Mouse (Mus musculus): ENCODE data around the gene Fli1.

The Fli1 gene

DNA sequence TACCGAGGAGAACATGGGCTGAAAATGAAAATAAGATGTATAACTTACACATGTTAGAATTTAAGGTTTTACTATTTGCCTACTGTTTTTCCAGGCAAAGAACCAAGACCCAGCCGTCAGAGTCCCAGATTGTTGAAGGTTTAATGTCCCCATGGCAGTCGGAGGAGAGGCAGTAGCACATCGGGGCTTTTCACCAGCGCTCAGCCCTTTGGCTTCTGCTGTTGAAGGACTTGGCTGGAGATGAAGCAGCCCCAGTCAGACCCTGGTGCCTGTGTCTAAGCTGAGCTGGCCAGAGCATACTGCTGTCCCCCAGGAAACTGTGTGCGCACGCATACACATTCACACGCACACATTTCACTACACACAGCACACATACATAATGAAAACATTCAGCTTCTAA lies 75.2 kb downstream of the Fli1 start:
- no peak for DNase-seq

DNA sequence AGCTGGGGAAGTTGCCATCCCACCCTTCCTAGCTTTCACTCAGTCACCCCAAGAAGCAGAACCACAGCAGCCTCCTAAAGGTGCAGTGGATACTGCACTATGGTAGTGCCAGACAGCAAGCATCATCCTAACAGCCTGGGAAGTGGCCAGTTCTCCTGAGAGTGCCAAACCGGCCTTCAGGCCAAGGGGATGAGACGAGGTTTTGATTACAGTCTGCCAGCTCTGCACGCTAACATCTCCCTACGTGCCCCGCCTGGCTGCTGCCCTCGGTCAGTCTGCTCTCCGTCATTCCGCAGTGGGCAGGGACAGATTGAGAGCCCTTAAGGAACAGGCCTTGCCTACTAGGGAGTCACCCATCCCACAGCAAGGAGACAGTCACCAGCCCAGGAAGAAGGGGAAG lies 75.8 kb downstream of the Fli1 start:
- no peak for DNase-seq

DNA sequence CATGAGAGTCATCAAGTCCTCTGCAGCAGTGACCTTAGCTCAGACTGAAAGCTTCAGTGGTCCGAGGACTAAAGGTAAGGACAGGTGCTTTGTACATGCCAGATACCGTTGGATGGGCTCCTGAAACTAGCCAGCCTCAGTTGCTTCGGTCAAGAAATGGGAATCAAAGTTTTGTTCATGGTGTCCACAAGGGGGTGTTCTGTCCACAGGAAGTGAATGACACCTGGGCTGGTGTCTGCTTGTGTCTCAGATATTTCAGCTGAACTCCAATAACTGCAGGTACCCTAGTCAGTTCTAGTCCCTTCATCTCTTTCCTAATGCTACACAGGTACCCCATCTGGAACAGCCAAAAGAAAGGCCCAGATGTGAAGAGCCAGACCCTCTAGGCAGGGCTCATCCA lies 86.0 kb downstream of the Fli1 start:
- peak; percentile 22 for DNase-seq

DNA sequence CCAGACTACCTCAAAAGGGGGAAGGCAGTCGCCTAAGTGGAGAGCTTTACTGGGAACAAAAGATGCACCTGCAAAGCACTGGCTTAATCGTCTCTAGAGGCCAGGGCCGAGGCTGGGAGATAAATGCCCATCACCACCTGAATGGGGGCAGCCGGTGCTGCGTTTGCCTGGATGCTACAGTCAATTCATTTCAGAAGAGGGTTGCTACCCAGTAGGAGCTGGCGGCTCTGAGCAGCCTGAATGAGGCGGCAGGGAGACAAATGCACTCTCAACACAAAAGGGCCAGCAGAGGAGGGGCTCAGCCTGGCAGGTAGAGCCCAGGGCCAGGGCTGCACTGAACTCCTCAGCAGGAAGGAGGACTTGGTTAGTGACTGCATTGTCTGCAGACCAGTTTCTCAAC lies 92.5 kb downstream of the Fli1 start:
- DNase-seq, result no peak

DNA sequence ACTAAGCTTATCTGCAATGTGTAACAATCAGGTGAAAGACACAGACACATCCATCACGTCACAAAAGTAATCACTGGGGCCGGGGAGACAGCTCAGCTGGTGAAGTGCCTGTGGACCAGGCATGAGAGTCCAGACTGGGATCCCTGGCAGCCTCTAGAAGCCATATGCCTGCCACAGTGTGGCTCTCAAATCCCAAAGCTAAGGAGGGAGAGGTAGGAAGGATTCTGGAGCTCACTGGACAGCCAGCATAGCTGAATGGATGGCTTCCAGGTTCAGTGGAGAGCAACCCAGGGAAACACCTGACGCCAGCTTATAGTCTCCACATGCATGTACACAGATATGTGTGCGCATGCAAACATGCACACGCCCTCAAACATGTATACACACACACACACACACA lies 93.9 kb downstream of the Fli1 start:
- no peak for DNase-seq

DNA sequence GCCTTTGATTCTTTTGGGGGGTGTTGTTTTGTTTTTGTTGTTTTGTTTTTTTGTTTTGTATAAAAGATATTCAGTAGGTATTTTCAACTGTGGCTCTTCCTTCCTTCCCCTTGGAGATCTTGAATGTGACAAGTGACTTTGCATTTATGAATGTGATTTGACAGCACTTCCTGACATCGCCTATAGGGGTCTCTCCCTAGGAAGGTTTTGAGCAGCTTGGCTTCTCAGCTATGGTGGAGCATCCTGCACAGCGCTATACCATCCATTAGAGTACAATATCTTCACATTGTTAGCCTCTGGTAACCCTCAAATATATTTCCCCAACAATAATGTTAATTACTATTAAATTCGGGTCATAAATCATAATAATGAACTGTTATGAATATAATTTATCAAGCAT lies 96.9 kb downstream of the Fli1 start:
- DNase-seq, result peak; percentile 74

DNA sequence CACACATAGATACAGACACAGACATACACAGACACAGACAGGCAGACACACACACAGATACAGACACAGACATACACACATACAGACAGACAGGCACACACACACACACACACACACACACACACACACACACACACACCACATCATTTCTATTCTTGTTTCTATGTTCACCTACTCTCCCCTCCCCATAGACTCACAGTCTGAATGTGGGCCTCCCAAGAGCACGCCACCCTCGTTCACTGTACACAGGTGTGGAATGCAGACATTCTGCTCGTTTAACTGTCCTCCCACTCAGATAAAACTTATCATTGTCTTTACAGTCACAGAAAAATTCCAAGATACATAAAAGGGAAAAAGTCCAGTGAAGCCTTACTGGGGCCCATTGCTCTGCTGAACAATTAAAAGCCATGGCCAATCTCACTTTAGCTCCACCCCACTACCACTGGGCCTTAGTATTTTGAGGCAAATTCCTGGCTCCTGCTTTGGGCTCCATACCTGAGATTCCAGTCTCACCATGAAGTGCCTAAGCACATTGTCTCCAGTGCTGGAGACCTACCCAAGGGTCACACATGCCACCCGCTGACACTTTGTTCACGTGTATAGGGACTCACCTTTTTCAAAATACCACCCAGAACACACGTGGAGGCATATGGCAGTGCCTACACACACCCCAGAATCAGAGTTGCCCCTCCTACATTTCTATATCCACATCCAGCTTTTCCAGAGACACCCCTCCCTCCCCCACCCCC lies 98.0 kb downstream of the Fli1 start:
- DNase-seq, result no peak

DNA sequence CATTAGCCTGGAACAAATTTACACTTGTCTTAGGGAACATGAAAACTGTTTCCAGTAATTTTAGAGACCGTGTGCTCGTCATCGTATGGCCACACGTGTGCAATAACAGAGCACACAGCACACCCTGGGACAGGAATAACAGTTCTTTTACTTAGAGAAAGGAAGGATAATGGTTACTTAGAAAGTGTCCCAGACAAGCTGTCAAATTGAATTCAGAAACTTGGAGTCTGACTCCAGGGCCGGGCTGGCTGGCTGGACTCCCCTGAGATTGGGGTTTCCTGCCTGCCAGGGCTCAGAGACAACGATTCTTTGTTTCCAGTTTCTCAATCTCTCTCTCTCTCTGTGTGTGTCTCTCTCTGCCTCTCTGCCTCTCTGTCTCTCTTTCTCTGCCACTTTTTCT lies 98.8 kb downstream of the Fli1 start:
- DNase-seq, result no peak

DNA sequence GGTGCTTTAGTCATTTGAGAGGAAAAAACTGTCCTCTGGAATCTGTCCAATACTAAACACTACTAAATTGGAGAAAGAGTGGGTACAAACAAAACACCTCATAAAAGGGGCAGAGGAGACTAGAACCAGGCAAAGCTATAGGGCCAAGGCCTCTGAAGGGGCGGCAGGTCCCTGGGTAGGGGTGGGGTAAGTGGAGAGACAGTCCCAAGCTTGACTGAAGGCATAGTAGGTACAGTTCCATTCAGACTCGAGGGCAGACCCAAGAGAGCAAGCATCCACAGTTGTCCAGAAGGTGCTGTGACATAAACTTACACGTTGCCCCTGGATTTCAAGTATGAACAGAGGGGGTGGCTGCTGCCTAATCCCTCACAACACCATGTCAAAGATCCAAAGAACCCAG lies 99.5 kb downstream of the Fli1 start:
- DNase-seq, result no peak

DNA sequence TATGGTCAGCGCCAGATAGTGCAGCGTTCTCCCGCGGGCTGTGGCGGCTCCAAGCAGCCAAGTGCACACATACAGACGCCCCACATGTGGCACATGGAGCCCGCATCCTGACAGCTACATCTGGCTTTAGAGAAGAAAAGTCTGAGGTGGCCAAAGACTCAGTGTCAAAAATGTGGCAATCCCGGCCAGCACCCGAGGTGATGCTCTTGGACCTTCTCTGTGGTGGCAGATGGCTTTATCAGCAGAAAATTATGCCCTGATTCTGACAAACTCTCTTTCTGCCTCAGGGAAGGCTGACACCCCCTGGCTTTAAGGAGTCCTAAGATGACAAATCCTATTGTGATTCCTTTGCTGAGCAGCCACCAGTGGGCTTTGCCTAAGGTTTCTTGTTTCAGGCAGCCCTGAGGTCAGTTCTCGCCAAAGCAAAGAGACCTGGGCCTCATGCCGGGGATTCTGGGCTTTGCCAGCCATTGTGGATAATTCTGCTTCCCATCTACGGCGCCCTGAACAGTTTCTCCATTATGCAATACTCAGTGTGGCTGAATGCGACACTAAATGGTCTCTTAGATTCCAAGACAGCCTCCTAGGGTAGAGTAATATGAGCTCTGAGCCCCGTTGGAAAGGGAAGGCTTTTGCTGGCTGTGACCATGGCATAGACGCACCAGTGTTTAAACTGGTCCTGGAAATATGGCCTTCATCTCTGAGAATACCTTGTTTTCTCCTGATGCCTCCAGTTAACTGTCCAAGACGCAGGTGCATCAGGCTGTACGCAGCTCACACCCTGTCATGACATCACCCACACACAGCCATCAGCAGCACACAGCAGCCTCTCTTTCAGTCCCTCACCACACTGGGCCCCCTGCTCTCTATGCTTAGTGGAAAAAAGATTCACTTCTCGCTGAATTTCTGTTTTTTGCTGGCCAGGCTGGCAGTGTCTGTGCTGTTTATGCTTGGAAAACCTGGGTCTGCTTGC lies 108.1 kb downstream of the Fli1 start:
- DNase-seq, result no peak

DNA sequence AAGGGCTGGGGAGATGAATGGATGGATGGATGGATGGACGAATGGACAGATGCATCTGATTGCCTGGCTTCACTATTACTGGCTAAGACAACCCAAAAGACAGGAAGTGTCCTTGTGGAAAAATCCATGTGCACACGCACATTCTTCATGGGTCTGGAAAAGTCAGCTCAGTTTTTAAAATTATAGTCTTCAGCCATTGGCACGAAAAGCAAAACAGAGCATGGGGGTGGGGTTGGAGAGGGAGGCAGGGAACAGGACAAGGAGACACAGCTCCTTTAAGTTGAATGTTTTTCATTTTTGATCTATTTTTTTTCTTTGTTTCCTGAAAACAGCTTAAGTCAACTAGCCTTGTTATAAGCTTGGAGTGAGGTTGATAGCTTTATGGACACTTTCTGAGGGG lies 111.6 kb downstream of the Fli1 start:
- DNase-seq, result no peak

DNA sequence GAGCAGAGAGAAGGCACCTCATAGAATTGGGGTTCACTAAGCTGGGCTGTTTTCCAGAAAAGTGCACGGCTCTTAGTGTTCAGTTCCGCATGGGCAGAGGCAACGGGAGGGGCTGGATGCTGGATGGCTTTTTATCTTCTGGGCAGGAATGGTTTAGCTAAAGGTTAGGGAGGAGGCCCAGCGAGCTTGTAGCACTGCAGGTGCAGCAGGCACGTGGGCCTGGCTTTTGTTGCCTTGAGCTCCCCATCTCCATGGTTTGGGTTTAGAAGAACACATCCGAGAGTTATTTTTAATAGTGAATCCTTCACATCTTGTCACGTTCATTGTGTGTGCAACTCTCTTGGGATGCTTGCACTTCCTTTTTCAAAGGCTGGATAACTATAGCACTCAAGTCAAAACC lies 117.3 kb downstream of the Fli1 start:
- DNase-seq, result no peak

DNA sequence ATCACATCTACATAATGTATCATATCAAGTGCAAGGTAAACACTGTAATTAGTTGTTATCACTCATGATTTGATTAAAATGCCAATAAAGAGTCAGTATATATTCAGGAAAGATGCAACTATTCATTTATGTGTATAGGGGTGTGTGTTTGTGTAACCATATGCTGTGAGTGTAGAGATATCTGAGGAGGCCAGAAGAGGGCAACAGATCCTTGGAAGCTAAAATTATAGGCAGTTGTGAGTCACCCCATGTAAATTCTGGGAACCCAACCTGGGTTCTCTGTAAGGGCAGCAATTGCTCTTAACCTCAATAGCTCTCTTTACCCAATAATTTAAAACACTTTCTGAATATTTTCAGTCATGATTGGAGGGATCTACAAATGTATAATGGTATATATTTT lies 122.0 kb downstream of the Fli1 start:
- no peak for DNase-seq

DNA sequence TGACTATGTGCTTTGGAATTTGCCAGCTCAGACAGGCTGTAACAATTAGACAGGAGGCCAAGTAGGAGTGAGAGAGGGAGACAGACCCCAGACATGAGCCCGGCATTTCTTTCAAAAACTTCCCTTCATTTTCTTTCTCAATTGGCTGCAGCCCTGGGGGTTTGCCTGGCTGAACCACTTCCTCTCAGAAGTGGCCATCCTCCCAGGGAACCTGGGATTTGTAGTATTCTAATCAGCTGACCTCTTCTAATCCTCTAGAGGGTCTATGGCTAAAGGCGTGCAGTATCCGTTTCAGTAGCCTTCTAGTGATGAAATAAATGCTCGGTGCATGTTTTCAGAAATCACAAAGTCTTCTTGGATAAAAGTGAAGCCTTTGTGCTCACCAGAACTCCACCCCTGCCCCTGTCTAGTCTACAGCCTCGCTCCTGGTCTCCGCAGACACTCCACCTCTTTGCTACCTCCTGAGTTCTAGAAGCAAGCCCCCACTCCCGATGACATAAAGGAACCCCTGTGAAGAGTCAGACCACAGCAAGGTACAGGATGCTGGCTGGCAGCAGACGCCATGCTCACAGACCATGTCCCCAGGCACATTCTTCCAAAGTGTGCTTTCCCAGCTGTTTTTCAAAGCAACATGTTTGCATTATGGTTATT lies 125.1 kb downstream of the Fli1 start:
- DNase-seq, result no peak

DNA sequence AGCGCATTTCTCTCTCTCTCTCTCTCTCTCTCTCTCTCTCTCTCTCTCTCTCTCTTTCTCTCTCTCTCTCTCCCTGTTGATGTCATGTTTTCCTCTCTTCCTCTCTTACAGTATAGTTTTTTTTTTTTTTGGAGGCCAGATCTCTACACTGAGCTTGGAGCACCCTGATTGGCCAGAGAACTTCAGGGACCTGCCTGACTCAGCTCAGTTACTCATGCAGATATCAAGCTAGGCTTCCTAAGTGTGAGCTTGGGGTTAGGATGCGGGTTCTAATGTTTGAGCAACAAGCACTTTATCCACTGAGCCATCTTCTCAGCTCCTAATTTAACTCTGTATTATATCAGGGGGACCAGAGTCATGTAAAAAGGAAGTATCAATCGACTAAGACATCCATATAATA lies 126.7 kb downstream of the Fli1 start:
- DNase-seq, result no peak

DNA sequence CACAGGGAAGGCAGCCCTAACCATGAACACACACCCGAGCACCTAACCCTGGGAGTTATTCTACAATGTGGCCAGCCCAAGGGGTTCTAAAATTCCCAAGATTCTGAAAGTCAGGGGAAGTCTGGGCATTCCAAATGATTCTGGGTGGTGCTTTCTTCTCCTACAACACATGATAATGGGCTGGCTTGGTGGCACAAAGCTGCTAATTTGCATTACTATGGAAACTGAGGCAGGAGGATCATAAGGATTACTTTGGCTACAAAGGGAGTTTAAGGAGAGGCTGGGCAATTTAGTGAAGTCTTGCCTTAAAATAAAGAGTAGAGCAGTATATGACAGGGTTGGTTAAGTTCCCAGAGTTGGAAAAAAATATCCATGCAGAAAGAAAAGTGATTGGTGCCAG lies 127.7 kb downstream of the Fli1 start:
- no peak for DNase-seq

DNA sequence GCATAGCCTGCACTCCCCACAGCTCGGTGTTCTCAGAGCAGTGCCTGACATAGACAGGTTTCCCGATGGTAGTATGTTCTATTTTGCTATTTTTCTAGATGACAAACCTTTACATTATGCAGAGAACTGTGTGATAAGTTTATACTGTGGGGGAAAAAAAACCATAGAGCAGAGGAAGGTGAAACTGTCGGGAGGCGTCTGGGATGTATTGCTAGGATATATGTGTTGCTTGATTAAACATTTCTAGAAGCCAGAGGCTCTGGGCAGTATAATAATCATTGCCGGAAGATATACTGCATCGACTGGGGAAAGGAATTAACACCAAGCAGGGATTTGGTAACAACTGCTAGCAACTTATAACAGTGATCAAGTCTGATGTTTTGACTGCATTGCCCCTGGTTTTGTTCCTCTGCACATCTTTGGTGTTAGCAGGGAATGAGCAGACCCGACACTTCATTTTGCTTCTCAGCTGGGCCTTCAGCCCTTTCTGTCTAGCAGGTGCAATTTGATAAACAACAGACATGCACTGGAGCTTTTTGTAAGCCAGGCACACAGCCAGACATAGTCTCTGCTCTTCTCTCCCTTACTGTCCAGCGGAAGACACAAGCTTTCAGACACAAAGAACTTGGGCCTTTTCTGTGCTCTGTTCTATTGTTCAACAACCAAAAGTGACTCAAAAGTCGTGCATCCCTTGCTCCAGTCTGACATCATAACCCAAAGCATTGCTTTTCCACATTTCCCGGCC lies 129.7 kb downstream of the Fli1 start:
- DNase-seq, result no peak

DNA sequence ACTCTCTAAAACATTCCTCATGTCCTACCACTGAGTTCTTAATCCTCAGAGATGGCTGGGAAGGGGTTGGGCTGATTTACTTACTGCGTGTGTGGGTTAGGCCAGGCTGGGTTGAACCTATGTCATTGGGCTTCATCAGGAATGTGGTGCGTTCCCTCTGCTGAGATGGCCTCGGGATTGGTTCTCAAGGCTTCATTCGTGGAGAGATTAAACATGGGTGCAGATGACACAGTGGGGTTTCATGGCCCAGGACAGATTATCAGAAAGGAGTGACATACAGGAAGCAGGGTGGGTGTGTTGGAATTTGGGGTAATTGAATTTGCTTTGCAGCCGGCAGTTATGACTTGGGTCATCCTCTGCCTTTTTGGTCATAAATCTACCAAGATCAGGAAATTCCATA lies 131.2 kb downstream of the Fli1 start:
- DNase-seq, result no peak

DNA sequence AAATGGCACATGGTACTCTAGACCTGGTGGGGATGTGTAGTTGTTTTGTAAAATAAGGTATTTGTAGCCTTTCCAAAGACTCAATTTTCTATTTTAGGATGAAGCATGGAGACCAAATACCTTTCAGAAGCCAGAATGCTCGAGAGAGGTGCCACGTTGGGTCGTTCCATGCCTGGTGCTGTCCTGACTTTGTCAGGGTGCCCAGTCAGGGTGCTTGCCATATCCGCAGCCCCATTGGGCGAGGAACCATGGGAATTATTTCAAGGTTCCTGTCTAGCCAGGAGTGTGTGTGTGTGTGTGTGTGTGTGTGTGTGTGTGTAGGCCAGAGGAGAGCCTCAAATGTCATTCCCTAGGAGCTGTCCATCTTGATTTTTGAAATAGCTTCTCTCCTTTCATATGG lies 132.0 kb downstream of the Fli1 start:
- no peak for DNase-seq

DNA sequence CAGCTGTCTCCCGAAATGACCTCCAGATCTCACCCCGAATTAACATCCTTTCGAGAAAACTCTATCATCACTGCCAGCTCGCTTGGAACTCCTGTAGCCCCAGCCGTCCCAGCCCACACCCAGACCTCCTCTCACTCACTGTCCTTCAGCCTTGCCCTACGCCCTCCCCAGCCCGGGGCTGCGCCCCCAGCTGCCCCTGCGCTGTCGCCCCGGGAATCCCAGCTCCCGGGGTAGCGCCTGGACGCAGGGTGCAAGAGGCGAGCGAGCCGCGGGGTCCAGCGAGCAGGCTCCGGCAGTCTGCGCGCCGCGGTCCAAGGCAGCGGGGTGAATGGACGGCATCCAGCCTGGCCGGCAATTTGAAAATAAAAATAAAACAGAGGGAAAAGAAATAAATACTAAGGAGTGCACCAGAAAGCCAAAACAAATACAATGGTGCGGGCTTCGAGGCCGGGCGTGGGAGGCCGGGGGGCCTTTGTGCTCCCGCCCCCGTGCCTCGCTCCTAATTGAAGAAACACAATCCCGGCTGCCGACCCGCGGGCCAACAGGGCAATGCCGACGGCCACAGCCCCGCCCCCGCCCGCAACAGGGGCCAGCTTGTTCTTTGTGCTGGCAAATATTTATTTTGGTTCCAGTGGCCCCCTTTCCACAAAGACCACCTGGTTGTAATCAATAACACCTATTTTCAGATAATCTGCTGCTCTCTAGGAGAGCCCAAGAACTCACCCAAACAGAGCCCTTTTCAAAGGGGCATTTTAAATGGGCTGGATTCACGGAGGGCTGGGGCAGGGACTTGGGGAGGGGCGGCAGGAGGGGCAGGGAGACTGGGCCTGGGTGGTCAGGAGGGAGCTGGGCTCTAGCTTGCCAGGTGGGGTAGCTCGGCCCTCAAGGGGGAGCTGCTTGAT lies 133.3 kb downstream of the Fli1 start:
- no peak for DNase-seq

DNA sequence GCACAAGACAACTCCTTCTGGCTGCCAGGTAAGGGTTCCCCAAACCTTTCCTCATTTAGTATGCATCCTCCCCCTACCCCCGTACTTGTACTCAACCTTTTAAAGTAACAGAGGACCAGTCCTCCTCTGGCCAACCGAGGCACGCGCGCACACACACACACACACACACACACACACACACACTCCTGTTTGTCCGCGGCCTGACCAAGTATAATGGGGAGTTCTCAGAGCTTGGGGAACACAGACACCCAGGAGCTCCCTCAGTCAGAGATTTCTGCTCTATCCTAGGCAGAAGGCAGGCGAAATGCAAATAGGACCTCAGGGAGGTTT lies 134.0 kb downstream of the Fli1 start:
- no peak for DNase-seq

Measured in thymus, postnatal 14 days (tissue).